Mouse (Mus musculus): ENCODE data around the gene Otud7a. TPM values are rescaled to one million over a fixed set of nuclear protein-coding genes. Genes with fewer than 3 reads are reported as not detected.
"Not testable (repeated sequence)": the region's sequence is repeated elsewhere in the genome, so short reads cannot be mapped to it uniquely, and the experiment has no call there.

The Otud7a gene
- total RNA-seq, 2 experiments from 2014 or later: 68.9 to 70.0 TPM

GRCm38 (mm10) chr7:63559679-63560078, 115.1 kb downstream of the Otud7a start:
- no peak for DNase-seq

GRCm38 (mm10) chr7:63583310-63583709, 138.8 kb downstream of the Otud7a start:
- DNase-seq: no peak

GRCm38 (mm10) chr7:63586184-63586870, 141.8 kb downstream of the Otud7a start:
- DNase-seq: peak; percentile 26 to 28

- DNase-seq: no peak
These were observed 145.8 kb downstream of the Otud7a start for GRCm38 (mm10) chr7:63590305-63590704.

- DNase-seq: no peak
These were observed 146.8 kb downstream of the Otud7a start for GRCm38 (mm10) chr7:63591322-63591721.

- DNase-seq: no peak
These were observed 147.5 kb downstream of the Otud7a start for GRCm38 (mm10) chr7:63592061-63592460.

- DNase-seq: no peak
These were observed 160.3 kb downstream of the Otud7a start for GRCm38 (mm10) chr7:63604827-63605226.

- DNase-seq: no peak
These were observed 172.5 kb downstream of the Otud7a start for GRCm38 (mm10) chr7:63617018-63617417.

GRCm38 (mm10) chr7:63620776-63621340, 176.3 kb downstream of the Otud7a start:
- DNase-seq: no peak

- peak in 1 of 2 experiments; percentile 24 for DNase-seq
These were observed 193.1 kb downstream of the Otud7a start for GRCm38 (mm10) chr7:63637651-63638050.

- DNase-seq: no peak
These were observed 199.5 kb downstream of the Otud7a start for GRCm38 (mm10) chr7:63644002-63644401.

- no peak for DNase-seq
These were observed 202.6 kb downstream of the Otud7a start for GRCm38 (mm10) chr7:63647136-63647535.

GRCm38 (mm10) chr7:63660261-63660660, 215.7 kb downstream of the Otud7a start:
- no peak for DNase-seq

- no peak for DNase-seq
These were observed 218.2 kb downstream of the Otud7a start for GRCm38 (mm10) chr7:63662757-63663156.

- DNase-seq: peak in 1 of 2 experiments; percentile 47
These were observed 220.9 kb downstream of the Otud7a start for GRCm38 (mm10) chr7:63665496-63665895.

- DNase-seq: peak in 1 of 2 experiments; percentile 22
These were observed 223.6 kb downstream of the Otud7a start for GRCm38 (mm10) chr7:63667986-63668741.

- DNase-seq: no peak
These were observed 224.4 kb downstream of the Otud7a start for GRCm38 (mm10) chr7:63668951-63669350.

- DNase-seq: not testable (repeated sequence)
These were observed 226.4 kb downstream of the Otud7a start for GRCm38 (mm10) chr7:63670911-63671310.

- DNase-seq: peak; percentile 82 to 84
These were observed 227.4 kb downstream of the Otud7a start for GRCm38 (mm10) chr7:63671904-63672303.

- no peak for DNase-seq
These were observed 232.1 kb downstream of the Otud7a start for GRCm38 (mm10) chr7:63676631-63677030.

- no peak for DNase-seq
These were observed 232.6 kb downstream of the Otud7a start for GRCm38 (mm10) chr7:63677149-63677548.

GRCm38 (mm10) chr7:63687056-63687455, 242.5 kb downstream of the Otud7a start:
- DNase-seq: no peak

GRCm38 (mm10) chr7:63697921-63698320, 253.4 kb downstream of the Otud7a start:
- DNase-seq: no peak
